Mouse (Mus musculus): ENCODE measurements around the gene Clip3. TPM values are rescaled to one million over a fixed set of nuclear protein-coding genes. Genes with fewer than 3 reads are reported as not detected.

The Clip3 gene
- polyA plus RNA-seq, 1 experiment, result 314 TPM

DNA sequence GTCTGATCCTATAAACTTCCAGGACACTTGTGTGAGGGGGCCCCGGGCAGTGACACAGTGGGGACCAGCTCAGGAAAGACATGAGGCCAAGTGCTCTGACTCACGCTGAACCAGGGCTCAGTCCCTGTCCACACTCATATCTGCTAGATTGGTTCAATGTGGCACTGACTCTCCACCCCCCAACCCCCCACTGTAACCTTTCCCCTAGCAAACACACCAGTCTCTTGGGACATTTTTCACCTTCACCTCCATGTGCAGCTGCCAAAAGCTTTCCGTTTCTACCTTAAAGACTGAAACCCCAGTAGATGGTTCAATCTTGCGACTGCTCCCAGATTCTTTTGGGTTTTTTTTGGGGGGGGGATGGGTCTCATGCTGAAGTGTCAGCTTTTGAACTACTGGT is 62.5 kb downstream of the Clip3 start:
- TF ChIP-seq CTCF (IDR thresholded peaks at IDR 0.05; ENCODE audit: borderline replicate concordance, extremely low read depth, insufficient read depth, insufficient read length) (no peak), POLR2A (IDR thresholded peaks at IDR 0.05; ENCODE audit: borderline replicate concordance, extremely low read depth, insufficient read depth, insufficient read length, poor library complexity, severe bottlenecking) (no peak)

More for the DNA sequence above, 62.5 kb downstream of the Clip3 start:
- no peak for DNase-seq (ENCODE audit: low read depth)

Other genes starting within 250 kb of the Clip3 start
- 12.6 and 13.0 TPM in 2 replicates for gene Zfp14, start 240.3 kb upstream of the Clip3 start, polyA plus RNA-seq (2012; rRNA removed)
- 3.2 and 4.9 TPM in 2 replicates for gene Zfp82, start 218.8 kb upstream of the Clip3 start, polyA plus RNA-seq (2012; rRNA removed)
- gene Gm26920, start 201.3 kb upstream of the Clip3 start, polyA plus RNA-seq (2012; rRNA removed), result 0.38 and 1.1 TPM in 2 replicates
- 9.2 and 10.5 TPM in 2 replicates for gene Zfp566, start 201.2 kb upstream of the Clip3 start, polyA plus RNA-seq (2012; rRNA removed)
- 44.0 and 50.7 TPM in 2 replicates for gene Zfp260, start 197.0 kb upstream of the Clip3 start, polyA plus RNA-seq (2012; rRNA removed)
- 9.2 and 9.5 TPM in 2 replicates for gene Zfp382, start 169.8 kb upstream of the Clip3 start, polyA plus RNA-seq (2012; rRNA removed)
- gene Zfp146, start 122.0 kb upstream of the Clip3 start, polyA plus RNA-seq (2012; rRNA removed), result 73.1 and 78.5 TPM in 2 replicates
- 2.1 and 2.2 TPM in 2 replicates for gene Cox7a1, start 107.6 kb upstream of the Clip3 start, polyA plus RNA-seq (2012; rRNA removed)
- gene Capns1, start 92.9 kb upstream of the Clip3 start, polyA plus RNA-seq (2012; rRNA removed), result 298 and 304 TPM in 2 replicates
- gene Polr2i, start 59.8 kb upstream of the Clip3 start, polyA plus RNA-seq (2012; rRNA removed), result 245 and 362 TPM in 2 replicates
- 177 and 180 TPM in 2 replicates for gene Tbcb, start 59.5 kb upstream of the Clip3 start, polyA plus RNA-seq (2012; rRNA removed)
- gene Ovol3, start 56.0 kb upstream of the Clip3 start, polyA plus RNA-seq (2012; rRNA removed), result 0.12 and 0.14 TPM in 2 replicates
- gene Thap8, start 11.6 kb upstream of the Clip3 start, polyA plus RNA-seq (2012; rRNA removed), result 0.11 and 0.12 TPM in 2 replicates
- gene Wdr62, start 11.3 kb upstream of the Clip3 start, polyA plus RNA-seq (2012; rRNA removed), result 15.2 and 26.2 TPM in 2 replicates
- gene Alkbh6, start 17.0 kb downstream of the Clip3 start, polyA plus RNA-seq (2012; rRNA removed), result 131 and 198 TPM in 2 replicates
- gene Syne4, start 23.1 kb downstream of the Clip3 start, polyA plus RNA-seq (2012; rRNA removed), result 28.5 and 36.3 TPM in 2 replicates
- 0.36 and 0.37 TPM in 2 replicates for gene E130208F15Rik, start 30.0 kb downstream of the Clip3 start, polyA plus RNA-seq (2012; rRNA removed)
- 17.6 and 24.7 TPM in 2 replicates for gene Sdhaf1, start 32.2 kb downstream of the Clip3 start, polyA plus RNA-seq (2012; rRNA removed)
- gene Lrfn3, start 71.0 kb downstream of the Clip3 start, polyA plus RNA-seq (2012; rRNA removed), result 29.1 and 39.2 TPM in 2 replicates
- gene Tyrobp, start 122.0 kb downstream of the Clip3 start, polyA plus RNA-seq (2012; rRNA removed), result 21.7 and 27.8 TPM in 2 replicates
- 0.90 and 1.4 TPM in 2 replicates for gene Hcst, start 128.1 kb downstream of the Clip3 start, polyA plus RNA-seq (2012; rRNA removed)
- 2.3 and 3.6 TPM in 2 replicates for gene Nfkbid, start 130.0 kb downstream of the Clip3 start, polyA plus RNA-seq (2012; rRNA removed)
- gene Aplp1, start 153.8 kb downstream of the Clip3 start, polyA plus RNA-seq (2012; rRNA removed), result 571 and 616 TPM in 2 replicates
- gene Kirrel2, start 166.0 kb downstream of the Clip3 start, polyA plus RNA-seq (2012; rRNA removed), result 0.85 and 3.3 TPM in 2 replicates
- 1.2 and 3.2 TPM in 2 replicates for gene Nphs1, start 166.6 kb downstream of the Clip3 start, polyA plus RNA-seq (2012; rRNA removed)
- gene Prodh2, start 201.9 kb downstream of the Clip3 start, polyA plus RNA-seq (2012; rRNA removed), result 0.05 and 0.26 TPM in 2 replicates
- gene Arhgap33, start 243.3 kb downstream of the Clip3 start, polyA plus RNA-seq (2012; rRNA removed), result 241 and 276 TPM in 2 replicates